Mouse (Mus musculus) ZHBTc4 (cell line): ENCODE measurements around the gene Mrps21.
A peak's percentile ranks its signal among the peaks of the same experiment; 100 is the strongest.

Source experiments
- DNase-seq: peaks from one replicate; pipeline ENCODE4 v3.0.0-alpha.2; 2011; ENCODE audit warnings: low read depth, low spot score

Gene Mrps21

DNA sequence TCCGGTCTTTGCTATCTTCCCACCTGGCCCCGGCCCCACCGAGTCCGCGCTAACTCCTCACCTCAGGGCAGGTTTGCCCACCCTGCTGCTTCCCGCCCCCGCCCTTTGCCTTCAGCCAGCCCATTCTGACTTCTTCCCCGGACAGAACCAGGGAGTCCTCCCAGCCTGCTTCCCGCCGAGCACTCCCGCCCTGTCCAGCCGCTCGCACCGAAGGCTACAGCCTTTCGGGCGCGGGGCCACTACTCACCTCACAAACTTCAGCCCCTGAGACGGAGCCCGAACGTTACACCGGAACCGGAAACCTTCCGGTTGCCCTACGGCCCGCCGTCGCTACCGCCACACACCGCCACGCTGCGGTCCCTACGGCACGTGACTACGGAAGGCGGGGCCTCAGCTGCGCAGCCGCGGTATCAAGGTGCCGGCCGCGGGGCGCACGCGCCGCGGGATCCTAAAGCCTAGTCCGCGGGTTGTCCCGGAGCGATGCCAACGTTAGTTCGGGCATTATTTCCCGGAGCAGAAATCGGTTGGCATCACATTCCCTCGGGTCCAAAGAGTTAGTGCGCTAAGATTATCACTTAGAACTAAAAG lies 15.7 kb downstream of the Mrps21 start, which contains the start of gene Prpf3:
Gene Prpf3, minus strand, starts transcription at position 384 of the 588 bp plus-strand sequence.
- peak; percentile 96 for DNase-seq

DNA sequence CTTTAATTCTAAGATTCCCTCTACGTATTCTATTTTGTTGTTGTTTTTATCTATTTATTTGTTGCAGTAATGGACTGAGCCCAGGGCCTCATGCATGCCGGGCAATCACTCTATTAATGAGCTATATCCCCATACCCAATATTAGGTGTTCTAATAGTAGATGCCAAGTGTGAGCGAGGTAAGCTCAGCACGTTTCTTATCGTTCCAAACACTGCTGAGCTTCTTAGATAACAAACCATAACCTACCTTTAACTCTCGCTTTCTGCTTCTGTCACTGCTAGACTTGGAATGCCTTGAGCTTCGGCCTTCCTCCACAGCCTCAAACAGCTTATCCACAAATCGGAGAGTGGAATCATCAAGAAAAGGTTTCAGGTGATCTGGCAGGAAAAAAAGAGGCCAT lies 20.0 kb downstream of the Mrps21 start:
- DNase-seq, result no peak

DNA sequence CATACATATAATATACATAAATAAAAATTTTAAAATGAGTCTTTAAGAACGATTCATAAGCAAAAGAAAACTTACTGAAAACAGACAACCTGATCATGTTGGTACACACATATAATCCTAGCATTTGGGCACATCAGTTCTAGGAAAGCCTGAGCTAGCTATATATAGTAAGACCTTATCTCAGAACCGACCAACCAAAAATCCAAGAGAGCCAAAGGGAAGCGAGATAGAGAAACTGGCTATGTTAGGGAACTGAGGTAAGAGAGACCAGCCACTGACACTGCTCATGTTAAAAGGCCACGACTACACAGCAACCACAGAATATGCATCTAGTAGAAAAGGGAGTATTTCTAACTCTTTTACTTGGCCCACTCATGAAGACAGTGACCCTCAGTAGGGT lies 20.7 kb downstream of the Mrps21 start:
- DNase-seq, result no peak

DNA sequence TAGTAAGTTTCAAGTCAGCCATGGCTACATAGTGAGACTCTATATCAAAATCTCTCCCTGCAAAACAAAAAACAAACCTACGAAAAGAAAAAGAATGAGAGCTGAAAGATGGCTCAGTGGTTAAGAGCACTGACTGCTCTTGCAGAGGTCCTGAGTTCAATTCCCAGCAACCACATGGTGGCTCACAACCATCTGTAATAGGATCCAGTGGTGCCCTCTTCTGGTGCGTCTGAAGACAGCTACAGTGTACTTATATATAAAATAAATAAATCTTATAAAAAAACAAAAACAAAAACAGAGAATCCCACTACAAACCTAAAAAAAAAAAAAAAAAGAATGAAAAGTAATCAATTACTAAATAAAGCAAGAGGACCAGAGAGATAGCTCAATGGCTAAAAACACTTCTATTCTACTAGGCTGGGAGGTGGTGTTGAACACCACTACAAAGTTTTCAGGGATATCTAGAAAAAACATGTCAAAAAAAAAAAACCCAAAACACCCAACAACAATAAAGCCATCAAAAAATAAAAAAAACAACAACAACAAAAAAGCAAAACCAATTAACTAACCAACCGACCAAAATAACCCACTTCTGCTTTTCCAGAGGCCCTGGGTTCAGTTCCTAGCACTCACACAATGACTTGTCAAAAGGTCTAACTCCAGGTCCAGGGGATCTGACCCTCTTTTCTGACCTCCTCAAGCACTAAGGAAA lies 28.7 kb downstream of the Mrps21 start:
- peak; percentile 36 for DNase-seq

DNA sequence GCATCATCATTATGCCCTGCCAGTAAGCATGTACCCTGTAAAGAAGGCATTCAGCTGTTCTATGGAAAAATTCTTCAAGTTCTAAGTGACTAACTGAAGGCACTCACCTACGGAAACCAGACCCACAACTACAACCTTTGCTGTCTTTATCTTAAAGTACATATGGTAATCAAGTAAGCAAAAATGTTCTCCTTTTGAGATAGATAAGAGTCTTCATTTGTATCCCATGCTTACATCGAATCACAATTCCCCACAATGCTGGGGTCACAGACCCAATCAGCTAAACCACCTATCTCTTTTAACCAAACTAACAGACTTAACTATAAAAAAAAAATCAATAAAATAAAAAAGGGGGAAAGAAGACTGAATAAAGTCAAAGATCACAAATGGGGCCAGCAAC lies 32.1 kb downstream of the Mrps21 start:
- no peak for DNase-seq

DNA sequence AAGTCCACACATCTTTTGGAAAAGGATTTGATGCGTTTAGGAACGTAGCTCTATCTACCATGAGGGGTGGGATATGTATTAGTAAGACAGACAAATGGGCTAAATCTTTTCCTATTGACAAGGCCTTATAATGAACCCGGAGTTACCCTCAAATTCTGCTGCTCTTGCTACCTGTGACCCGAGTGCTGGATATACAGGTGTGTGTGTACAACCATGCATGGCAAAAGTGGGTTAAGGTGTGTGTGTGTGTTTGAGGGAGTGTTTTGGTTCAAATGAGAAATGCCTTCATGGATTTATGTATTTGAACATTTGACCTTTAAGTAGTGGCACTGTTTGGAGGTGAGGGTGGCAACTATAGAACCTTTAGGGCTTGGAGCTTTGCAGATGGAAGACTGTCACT lies 42.3 kb downstream of the Mrps21 start:
- no peak for DNase-seq

DNA sequence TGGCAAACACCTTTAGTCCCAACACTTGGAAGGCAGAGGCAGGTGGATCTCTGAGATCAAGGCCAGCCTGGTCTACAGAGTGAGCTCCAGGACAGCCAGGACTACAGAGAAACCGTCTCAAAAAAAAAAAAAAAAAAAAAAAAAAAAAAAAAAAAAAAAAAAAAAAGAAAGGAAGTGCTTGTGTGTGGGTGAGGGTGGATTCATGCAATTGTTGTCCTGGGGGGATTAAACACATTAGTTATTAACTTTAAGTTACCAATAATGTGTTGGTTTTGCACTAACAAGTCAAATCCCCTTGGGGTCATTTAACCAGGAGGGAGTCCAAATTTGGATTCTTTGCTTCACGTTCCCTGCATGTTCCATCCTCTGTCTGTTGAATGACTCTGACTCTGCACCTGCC lies 45.0 kb downstream of the Mrps21 start:
- no peak for DNase-seq

DNA sequence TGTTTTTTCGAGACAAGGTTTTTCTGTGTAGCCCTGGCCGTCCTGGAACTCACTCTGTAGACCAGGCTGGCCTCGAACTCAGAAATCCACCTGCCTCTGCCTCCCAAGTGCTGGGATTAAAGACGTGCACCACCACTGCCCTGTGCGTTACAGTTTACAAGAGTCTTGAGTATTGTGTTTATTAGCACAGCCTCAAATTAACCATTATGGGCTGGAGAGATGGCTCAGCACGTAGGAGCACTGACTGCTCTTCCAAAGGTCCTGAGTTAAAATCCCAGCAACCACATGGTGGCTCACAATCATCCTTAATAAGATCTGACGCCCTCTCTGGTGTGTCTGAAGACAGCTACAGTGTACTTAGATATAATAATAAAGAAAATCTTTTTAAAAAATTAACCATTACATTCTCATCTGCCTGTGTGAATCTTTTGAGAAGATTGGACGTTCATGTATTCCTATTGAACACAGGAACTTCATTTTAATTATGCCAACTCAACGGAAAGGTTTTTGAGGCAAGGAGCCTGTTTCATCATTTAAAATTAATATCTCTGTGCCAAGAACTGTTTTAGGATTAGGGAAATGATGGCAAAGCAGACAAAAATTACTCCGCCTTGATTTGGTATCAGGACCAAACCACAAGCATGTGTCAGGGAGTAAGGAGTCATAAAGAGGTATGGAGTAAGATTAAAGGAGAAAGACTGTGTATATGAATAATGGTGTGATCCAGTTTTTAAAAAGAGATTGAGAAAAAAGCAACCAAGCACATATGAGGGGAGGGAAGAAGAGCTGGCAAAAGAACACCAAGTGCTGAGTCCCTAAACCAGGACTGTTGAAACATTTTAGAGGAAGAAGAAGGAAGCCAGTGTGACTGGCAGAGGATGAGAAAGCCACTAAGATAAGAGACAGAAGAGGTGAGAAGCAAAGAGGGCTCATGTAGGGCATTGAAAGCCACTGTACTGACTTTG lies 51.0 kb downstream of the Mrps21 start:
- no peak for DNase-seq

DNA sequence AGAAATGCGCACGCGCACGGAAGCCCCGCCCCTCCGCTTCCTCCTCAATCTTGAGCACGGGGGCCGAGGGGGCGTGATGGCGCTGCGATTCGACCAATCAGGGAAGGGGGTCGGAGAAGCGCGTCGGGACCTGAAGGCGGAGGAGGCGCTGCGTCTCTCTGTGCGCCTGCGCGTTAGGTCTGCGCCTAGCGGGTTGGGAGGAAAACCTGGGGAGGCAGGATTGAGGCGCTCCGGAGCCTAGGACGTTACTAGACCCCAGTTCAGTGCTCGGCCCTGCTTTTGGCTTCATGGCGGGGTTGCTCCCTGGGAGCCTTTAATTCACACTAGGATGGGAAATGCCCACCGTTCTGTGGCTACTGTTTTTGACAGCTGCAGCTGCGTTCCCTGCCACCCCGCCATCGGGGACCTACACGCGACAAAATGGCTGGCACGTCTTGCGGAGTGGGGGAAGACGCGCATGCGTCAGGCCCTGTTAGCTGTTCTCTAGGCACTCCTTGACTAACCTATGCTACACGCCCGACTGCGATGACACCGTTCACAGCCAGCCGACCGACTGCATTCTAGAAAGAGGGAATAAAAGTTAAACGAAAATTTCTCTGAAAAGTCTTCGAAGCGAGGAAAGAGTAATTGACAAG lies 51.9 kb downstream of the Mrps21 start:
- peak; percentile 100 for DNase-seq

DNA sequence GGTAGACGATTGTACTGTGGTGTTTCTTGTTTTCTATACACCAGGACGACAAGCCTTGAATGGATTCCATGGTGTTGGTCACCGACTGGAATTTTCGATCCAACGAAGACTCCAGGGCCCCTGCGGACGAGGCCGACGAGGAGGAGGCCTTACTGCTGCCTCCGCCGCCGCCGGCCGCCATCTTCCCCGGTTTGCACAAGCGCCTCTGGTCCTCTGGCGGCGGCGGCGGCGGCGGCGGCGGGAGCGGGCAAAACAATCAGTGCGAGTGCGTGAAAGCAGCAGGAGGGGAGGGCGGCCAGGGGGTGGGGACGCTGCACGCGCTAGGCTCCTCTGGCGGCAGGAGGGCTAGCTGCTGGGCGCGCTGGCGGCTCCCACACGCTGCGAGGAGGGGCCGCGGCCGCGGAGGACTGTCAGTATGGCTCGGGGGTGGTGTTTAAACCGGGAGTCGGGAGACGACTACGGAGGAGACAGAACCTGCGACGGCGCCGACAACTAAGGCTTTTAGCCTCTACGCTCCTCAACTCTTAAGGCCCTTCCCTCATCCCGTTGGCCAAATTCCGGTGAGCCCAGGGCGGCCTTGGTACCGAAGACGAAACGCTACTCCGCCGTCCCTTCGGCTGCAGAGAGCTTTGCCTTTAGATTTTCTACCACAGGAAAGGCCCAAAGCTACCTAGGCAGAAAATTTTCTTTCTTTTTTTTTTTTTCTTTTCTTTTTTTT lies 52.6 kb downstream of the Mrps21 start, which contains the start of gene Rprd2:
Gene Rprd2, minus strand, starts transcription at position 293 of the 718 bp plus-strand sequence.
- peak; percentile 88 for DNase-seq

DNA sequence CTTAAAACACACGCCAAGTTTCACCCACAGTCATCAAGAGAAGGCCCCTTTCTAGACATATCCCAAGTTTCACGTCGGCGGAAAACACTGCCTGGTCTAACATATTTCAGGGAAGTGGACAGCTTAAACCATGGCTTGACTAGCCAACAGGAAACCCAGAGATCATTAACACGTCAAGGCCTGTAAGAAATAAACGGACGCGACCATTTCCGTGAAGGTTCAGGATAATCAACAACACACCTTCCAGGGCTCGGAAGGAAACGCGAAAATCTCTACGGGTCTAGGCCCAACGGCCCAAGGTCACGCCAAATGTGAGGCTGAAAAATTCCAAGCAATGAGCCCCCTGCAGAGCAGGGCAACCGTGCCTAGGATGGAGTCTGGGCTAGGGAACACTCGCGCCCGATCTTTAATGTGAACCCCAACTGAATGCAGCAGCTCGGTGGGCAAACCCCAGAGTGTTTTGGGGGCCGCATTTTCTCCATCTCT lies 53.2 kb downstream of the Mrps21 start:
- peak; percentile 84 for DNase-seq

DNA sequence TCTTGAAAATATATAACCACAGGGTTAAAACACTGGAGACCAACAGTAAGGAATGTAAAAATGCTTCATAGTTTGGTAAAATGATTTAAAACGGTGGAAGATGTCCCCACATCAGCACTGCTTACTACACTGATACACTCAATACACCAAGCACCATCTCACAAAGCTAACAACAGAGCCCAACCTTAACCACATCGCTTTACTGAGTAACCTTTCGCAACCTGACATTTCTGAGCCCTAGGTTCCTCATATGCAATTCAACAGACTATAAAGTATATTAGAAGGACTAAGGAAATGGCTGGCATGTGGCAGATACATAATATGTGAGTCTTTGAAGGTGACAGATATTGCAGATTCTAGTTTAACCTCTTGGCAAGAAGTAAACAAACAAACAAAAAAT lies 54.6 kb downstream of the Mrps21 start:
- no peak for DNase-seq
